Mouse (Mus musculus) MEL (cell line): Measurements from ENCODE around the gene Kirrel3. TPM values are rescaled to one million over a fixed set of nuclear protein-coding genes. Genes with fewer than 3 reads are reported as not detected.

Experiments used
- DNase-seq: peaks from one replicate; pipeline ENCODE4 v3.0.0; 2011; ENCODE audit warnings: low read depth, low spot score
- H3K27ac ChIP-seq: 2 replicates; pipeline ENCODE4 v1.5.1; 2012; ENCODE audit warnings: low read depth, mild to moderate bottlenecking, control low read depth, low read length, moderate library complexity; ENCODE audit not compliant: control insufficient read depth
- H3K27me3 ChIP-seq, 2 experiments: fragments of 150-350 bp in 1 of 2; sonication (generic) in 1 of 2; 2 replicates each; pipeline ENCODE4 v1.6.1; 2012; ENCODE audit warnings: low read length in 2 of 2, mild to moderate bottlenecking in 2 of 2, improper control_type of control experiment in 1 of 2, moderate library complexity in 1 of 2; ENCODE audit not compliant: insufficient read depth in 2 of 2, control insufficient read depth in 1 of 2
- H3K36me3 ChIP-seq, 2 experiments: 2 replicates each; pipeline ENCODE4 v1.6.1; 2012 to 2014; ENCODE audit warnings: low read length in 2 of 2, improper control_type of control experiment in 1 of 2, inconsistent platforms in 1 of 2, mild to moderate bottlenecking in 1 of 2; ENCODE audit not compliant: insufficient read depth in 2 of 2, control insufficient read depth in 1 of 2
- H3K4me1 ChIP-seq, 2 experiments: fragments of 150-350 bp in 1 of 2; sonication (generic) in 1 of 2; 2 replicates each; pipeline ENCODE4 v1.6.1; 2012; ENCODE audit warnings: low read length in 2 of 2, improper control_type of control experiment in 1 of 2, mild to moderate bottlenecking in 1 of 2; ENCODE audit not compliant: insufficient read depth in 2 of 2, control insufficient read depth in 1 of 2
- H3K4me3 ChIP-seq, 2 experiments: fragments of 150-350 bp in 1 of 2; sonication (generic) in 1 of 2; 2 replicates each; pipeline ENCODE4 v1.5.1; 2012; ENCODE audit warnings: low read depth in 2 of 2, low read length in 2 of 2, mild to moderate bottlenecking in 2 of 2, moderate library complexity in 2 of 2, control low read depth in 1 of 2, improper control_type of control experiment in 1 of 2; ENCODE audit not compliant: control insufficient read depth in 1 of 2, insufficient read depth in 1 of 2
- H3K79me2 ChIP-seq: 2 replicates; pipeline ENCODE4 v1.6.1; 2012; ENCODE audit warnings: mild to moderate bottlenecking, low read length, moderate library complexity; ENCODE audit not compliant: control insufficient read depth, poor library complexity, insufficient read depth
- H3K9ac ChIP-seq: 2 replicates; pipeline ENCODE4 v1.6.1; 2012; ENCODE audit warnings: low read depth, mild to moderate bottlenecking, control low read depth, low read length, moderate library complexity; ENCODE audit not compliant: control insufficient read depth, poor library complexity, severe bottlenecking
- H3K9me3 ChIP-seq: fragments of 150-350 bp; sonication (generic); replicated peaks from 2 replicates; pipeline ENCODE4 v1.6.1; 2012; ENCODE audit warnings: mild to moderate bottlenecking, low read length, improper control_type of control experiment, moderate library complexity; ENCODE audit not compliant: insufficient read depth
- CHD1 ChIP-seq: IDR thresholded peaks from 2 replicates; pipeline ENCODE4 v1.6.1; 2012; ENCODE audit warnings: low read depth, mild to moderate bottlenecking, inconsistent platforms, low read length, improper control_type of control experiment
- CHD2 ChIP-seq: IDR thresholded peaks from 2 replicates; pipeline ENCODE4 v1.6.1; 2011; ENCODE audit warnings: low read length, improper control_type of control experiment
- CTCF ChIP-seq, 3 experiments: IDR thresholded peaks in 2 of 3; conservative IDR thresholded peaks in 1 of 3; 2 replicates each; pipeline ENCODE4 v1.5.1; 2011 to 2012; ENCODE audit warnings: low read length in 3 of 3, low read depth in 2 of 3, mild to moderate bottlenecking in 2 of 3, improper control_type of control experiment in 1 of 3, inconsistent platforms in 1 of 3, mixed read lengths in 1 of 3, moderate library complexity in 1 of 3; ENCODE audit not compliant: control insufficient read depth in 1 of 3, insufficient read depth in 1 of 3, poor library complexity in 1 of 3, severe bottlenecking in 1 of 3
- EP300 ChIP-seq, 2 experiments: IDR thresholded peaks; 2 replicates each; pipeline ENCODE4 v1.6.1; 2011; ENCODE audit warnings: improper control_type of control experiment in 2 of 2, low read length in 2 of 2, low read depth in 1 of 2, mild to moderate bottlenecking in 1 of 2
- ETS1 ChIP-seq: IDR thresholded peaks from 2 replicates; pipeline ENCODE4 v1.6.1; 2012; ENCODE audit warnings: low read depth, mild to moderate bottlenecking, inconsistent platforms, low read length, improper control_type of control experiment, moderate library complexity
- GABPA ChIP-seq: IDR thresholded peaks from 2 replicates; pipeline ENCODE4 v1.6.1; 2012; ENCODE audit warnings: low read depth, mild to moderate bottlenecking, inconsistent platforms, low read length, improper control_type of control experiment, moderate library complexity
- GATA1 ChIP-seq: IDR thresholded peaks from 2 replicates; pipeline ENCODE4 v1.6.1; 2011; ENCODE audit warnings: low read depth, low read length, improper control_type of control experiment
- JUND ChIP-seq: IDR thresholded peaks from 2 replicates; pipeline ENCODE4 v1.6.1; 2011; ENCODE audit warnings: low read depth, mild to moderate bottlenecking, improper control_type of control experiment, low read length
- KAT2A ChIP-seq: conservative IDR thresholded peaks from 2 replicates; pipeline ENCODE4 v1.6.1; 2012; ENCODE audit warnings: low read depth, low read length, improper control_type of control experiment, inconsistent platforms
- MAX ChIP-seq: IDR thresholded peaks from 2 replicates; pipeline ENCODE4 v1.6.1; 2011; ENCODE audit warnings: low read length, improper control_type of control experiment
- MYB ChIP-seq: IDR thresholded peaks from 2 replicates; pipeline ENCODE4 v1.6.1; 2011; ENCODE audit warnings: mild to moderate bottlenecking, low read depth, low read length, improper control_type of control experiment
- MYC ChIP-seq: IDR thresholded peaks from 2 replicates; pipeline ENCODE4 v1.6.1; 2011; ENCODE audit warnings: low read depth, mild to moderate bottlenecking, low read length, improper control_type of control experiment, moderate library complexity
- NELFE ChIP-seq: IDR thresholded peaks from 2 replicates; pipeline ENCODE4 v1.6.1; 2011; ENCODE audit warnings: low read depth, low read length, improper control_type of control experiment
- RAD21 ChIP-seq: IDR thresholded peaks from 2 replicates; pipeline ENCODE4 v1.6.1; 2011; ENCODE audit warnings: mild to moderate bottlenecking, low read depth, low read length, improper control_type of control experiment
- TAL1 ChIP-seq: IDR thresholded peaks from 2 replicates; pipeline ENCODE4 v1.6.1; 2012; ENCODE audit warnings: mild to moderate bottlenecking, inconsistent platforms, low read length, moderate library complexity, mixed read lengths
- TBP ChIP-seq: IDR thresholded peaks from 2 replicates; pipeline ENCODE4 v1.8.0; 2011; ENCODE audit warnings: low read depth, low read length, improper control_type of control experiment
- TCF12 ChIP-seq: IDR thresholded peaks from 2 replicates; pipeline ENCODE4 v1.6.1; 2014; ENCODE audit warnings: low read depth, mild to moderate bottlenecking, inconsistent platforms, low read length, improper control_type of control experiment, moderate library complexity
- ZC3H11A ChIP-seq: IDR thresholded peaks from 2 replicates; pipeline ENCODE4 v1.6.1; 2012; ENCODE audit warnings: low read depth, mild to moderate bottlenecking, inconsistent platforms, low read length, improper control_type of control experiment
- ZMIZ1 ChIP-seq: IDR thresholded peaks from 2 replicates; pipeline ENCODE4 v1.6.1; 2012; ENCODE audit warnings: low read depth, mild to moderate bottlenecking, inconsistent platforms, low read length, improper control_type of control experiment, moderate library complexity
- polyA plus RNA-seq, 2 experiments: library from polyadenylated mRNA; stranded (reverse) in 1 of 2; unstranded in 1 of 2; fragments of >175 nt in 1 of 2; fragments of >200 nt in 1 of 2; gene quantifications; 2 replicates each; pipeline versions ENCODE4 v1.2.1 to v1.2.4; 2012; ENCODE audit warnings: low replicate concordance in 2 of 2, low read depth in 1 of 2; ENCODE audit not compliant: insufficient read length in 2 of 2, insufficient read depth in 1 of 2, missing spikeins in 1 of 2
- total RNA-seq: library from RNA; depleted of rRNA; stranded (reverse); fragments of 300-350 nt; gene quantifications from 2 replicates; pipeline ENCODE4 v1.2.3, GENCODE M21; 2012

Kirrel3 gene
- total and polyA plus RNA-seq, 3 experiments: 0.06 TPM; not detected in 2

GRCm38 (mm10) chr9:34721478-34722197 is 235.9 kb downstream of the Kirrel3 start:
- no peak for DNase-seq
- H3K9me3 ChIP-seq: no peaks in the 10 kb centered on the region
- TF ChIP-seq RAD21: no peak
- no peak for TF ChIP-seq ZMIZ1
- TF ChIP-seq CHD1: no peak
- no peak for TF ChIP-seq MYC
- no peak for TF ChIP-seq JUND
- no peak for TF ChIP-seq MYB
- TF ChIP-seq GATA1: no peak
- TF ChIP-seq CHD2: no peak
- no peak for TF ChIP-seq KAT2A
- no peak for TF ChIP-seq MAX
- TF ChIP-seq CTCF (IDR thresholded peaks at IDR 0.05 in 2 of 3, conservative IDR thresholded peaks at IDR 0.05 in 1 of 3; ENCODE audit: control insufficient read depth in 1 of 3, insufficient read depth in 1 of 3, low read depth in 2 of 3, low read length in 3 of 3, poor library complexity in 1 of 3, severe bottlenecking in 1 of 3): no peak
- TF ChIP-seq EP300 (IDR thresholded peaks at IDR 0.05; ENCODE audit: low read depth in 1 of 2, low read length in 2 of 2): no peak

DNA sequence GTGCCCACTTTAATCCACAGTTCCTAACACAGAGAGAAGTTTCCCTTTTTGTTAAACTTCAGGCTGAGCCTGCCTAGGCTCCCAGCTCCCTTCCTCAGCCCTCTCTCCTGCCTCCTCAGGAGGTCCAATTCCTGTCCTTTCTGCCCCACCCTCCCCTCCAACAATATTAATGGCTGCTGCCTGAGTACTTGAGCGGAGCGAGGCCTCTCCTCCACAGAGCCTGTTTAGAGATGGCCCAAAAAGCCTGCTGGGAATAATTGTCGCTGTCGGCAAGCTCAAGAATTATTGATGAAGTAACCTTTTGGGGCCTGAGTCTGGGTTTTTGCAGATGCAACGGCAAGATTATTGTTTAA is 236.5 kb downstream of the Kirrel3 start:
- Histone ChIP-seq H3K36me3 (no peaks in the 10 kb centered on the region), H3K27ac (no peak overlapping the region), H3K4me1 (no peaks in the 10 kb centered on the region), H3K27me3 (no peaks in the 10 kb centered on the region), H3K9ac (no peak overlapping the region), H3K79me2 (no peaks in the 10 kb centered on the region), H3K4me3 (no peak overlapping the region), H3K9me3 (no peaks in the 10 kb centered on the region)
- TF ChIP-seq TAL1 (no peak), MAX (no peak), GATA1 (no peak), ETS1 (no peak), TBP (no peak), NELFE (no peak), ZC3H11A (no peak), TCF12 (no peak), GABPA (no peak)
- no peak for DNase-seq

More at GRCm38 (mm10) chr9:34721478-34722197, 235.9 kb downstream of the Kirrel3 start:
- no peaks in the 10 kb centered on the region for H3K79me2 ChIP-seq
- H3K36me3 ChIP-seq: no peaks in the 10 kb centered on the region
- no peak overlapping the region for H3K27ac ChIP-seq
- no peak overlapping the region for H3K4me3 ChIP-seq
- H3K9ac ChIP-seq: no peak overlapping the region
- no peaks in the 10 kb centered on the region for H3K4me1 ChIP-seq
- no peaks in the 10 kb centered on the region for H3K27me3 ChIP-seq
